Mouse (Mus musculus) liver, embryonic 11.5 days (tissue): Measurements from ENCODE around the gene Ccdc3. TPM values are rescaled to one million over a fixed set of nuclear protein-coding genes. Genes with fewer than 3 reads are reported as not detected.
"Not testable (repeated sequence)": the region's sequence is repeated elsewhere in the genome, so short reads cannot be mapped to it uniquely, and the experiment has no call there.

Source experiments
- ATAC-seq: fragments of 200-750 bp; cut with Nextera tagmentation; replicated peaks from 2 replicates; pipeline ENCODE4 v1.8.0; 2017; ENCODE audit warnings: moderate number of reproducible peaks, mild to moderate bottlenecking, moderate TSS enrichment, moderate library complexity; ENCODE audit not compliant: low FRiP score
- DNase-seq: peaks from one replicate; pipeline ENCODE4 v3.0.0-alpha.2; 2017; ENCODE audit warnings: low spot score
- H3K27ac ChIP-seq: fragments of 300-500 bp; sonication (generic); 2 replicates; pipeline ENCODE4 v1.5.1; 2014; ENCODE audit warnings: mild to moderate bottlenecking, low read depth, low read length, control low read depth
- H3K27me3 ChIP-seq: fragments of 300-500 bp; sonication (generic); replicated peaks from 2 replicates; pipeline ENCODE4 v1.6.1; 2014; ENCODE audit warnings: low read length, mixed read lengths; ENCODE audit not compliant: control insufficient read depth, insufficient read depth
- H3K36me3 ChIP-seq: fragments of 300-500 bp; sonication (generic); 2 replicates; pipeline ENCODE4 v1.6.1; 2014; ENCODE audit warnings: mild to moderate bottlenecking, low read length, moderate library complexity, mixed read lengths; ENCODE audit not compliant: control insufficient read depth, insufficient read depth
- H3K4me1 ChIP-seq: fragments of 300-500 bp; sonication (generic); replicated peaks from 2 replicates; pipeline ENCODE4 v1.6.1; 2014; ENCODE audit warnings: low read length, mixed read lengths; ENCODE audit not compliant: control insufficient read depth, insufficient read depth
- H3K4me2 ChIP-seq: fragments of 300-500 bp; sonication (generic); 2 replicates; pipeline ENCODE4 v1.6.1; 2014; ENCODE audit warnings: mild to moderate bottlenecking, control low read depth, moderate library complexity
- H3K4me3 ChIP-seq: fragments of 300-500 bp; sonication (generic); 2 replicates; pipeline ENCODE4 v1.5.1; 2014; ENCODE audit warnings: low read depth, low read length, control low read depth
- H3K9ac ChIP-seq: fragments of 300-500 bp; sonication (generic); 2 replicates; pipeline ENCODE4 v1.6.1; 2014; ENCODE audit warnings: low read depth, low read length, control low read depth
- H3K9me3 ChIP-seq: fragments of 300-500 bp; sonication (generic); 2 replicates; pipeline ENCODE4 v1.6.1; 2016; ENCODE audit warnings: low read length, inconsistent platforms, mixed read lengths; ENCODE audit not compliant: control insufficient read depth
- WGBS: fragments of 180-500 bp; shearing (Covaris S2); extraction: QIAGEN DNeasy Blood & Tissue Kit; methylation state at CpG from one replicate; pipeline ENCODE4 v1.1.7; 2014; 5-methylcytosine and 5-hydroxymethylcytosine counted together
- polyA plus RNA-seq: library from polyadenylated mRNA; unstranded; fragments of >200 nt; fragmentation: Nextera tagmentation; extraction: Ambion mirVana; gene quantifications from 2 replicates; pipeline ENCODE4 v1.2.1, GENCODE M21; 2014

Gene Ccdc3
- polyA plus RNA-seq, 1 experiment from 2014 or later: 22.5 TPM

- Histone ChIP-seq H3K27me3 (no peaks in the 10 kb centered on the region), H3K4me2 (no peak overlapping the region), H3K4me1 (no peaks in the 10 kb centered on the region), H3K9ac (no peak overlapping the region), H3K27ac (no peak overlapping the region), H3K4me3 (no peak overlapping the region), H3K36me3 (no peaks in the 10 kb centered on the region), H3K9me3 (no peaks in the 10 kb centered on the region)
- no peak for ATAC-seq
- WGBS: 75% methylated on average over 6 of the region's 6 CpGs
- no peak for DNase-seq
Measured at GRCm38 (mm10) chr2:5241469-5241897, 103.9 kb downstream of the Ccdc3 start.

- H3K9me3 ChIP-seq, H3K4me3 ChIP-seq, DNase-seq, H3K36me3 ChIP-seq, H3K27ac ChIP-seq, H3K27me3 ChIP-seq, H3K4me2 ChIP-seq, ATAC-seq, H3K9ac ChIP-seq, H3K4me1 ChIP-seq: not testable (repeated sequence)
- 85% methylated on average over 6 of the region's 6 CpGs for WGBS
Measured at GRCm38 (mm10) chr2:5249199-5249598, 111.6 kb downstream of the Ccdc3 start.

- Histone ChIP-seq H3K9ac (no peak overlapping the region), H3K4me2 (no peak overlapping the region), H3K27me3 (no peaks in the 10 kb centered on the region), H3K27ac (no peak overlapping the region), H3K9me3 (no peaks in the 10 kb centered on the region; the same call in 1 of the 2 replicates), H3K4me3 (no peak overlapping the region), H3K36me3 (no peaks in the 10 kb centered on the region), H3K4me1 (no peaks in the 10 kb centered on the region)
- DNase-seq (no peak), ATAC-seq (no peak)
- 55% methylated on average over 12 of the region's 12 CpGs for WGBS
Measured at GRCm38 (mm10) chr2:5249969-5250368, 112.4 kb downstream of the Ccdc3 start.

- Histone ChIP-seq H3K9me3 (no peaks in the 10 kb centered on the region), H3K9ac (no peak overlapping the region), H3K27me3 (no peaks in the 10 kb centered on the region), H3K4me1 (no peaks in the 10 kb centered on the region), H3K4me2 (no peak overlapping the region), H3K36me3 (no peaks in the 10 kb centered on the region), H3K27ac (no peak overlapping the region), H3K4me3 (no peak overlapping the region)
- 83% methylated on average over 3 of the region's 3 CpGs for WGBS
- ATAC-seq: no peak
- DNase-seq: no peak
Measured at GRCm38 (mm10) chr2:5258250-5258649, 120.7 kb downstream of the Ccdc3 start.

GRCm38 (mm10) chr2:5262279-5262678, 124.7 kb downstream of the Ccdc3 start:
- Histone ChIP-seq H3K27ac (no peak overlapping the region), H3K4me1 (no peaks in the 10 kb centered on the region), H3K4me3 (no peak overlapping the region), H3K27me3 (no peaks in the 10 kb centered on the region), H3K9ac (no peak overlapping the region), H3K9me3 (no peaks in the 10 kb centered on the region), H3K4me2 (no peak overlapping the region), H3K36me3 (no peaks in the 10 kb centered on the region)
- ATAC-seq: no peak
- no peak for DNase-seq
- 86% methylated on average over 2 of the region's 2 CpGs for WGBS

- ATAC-seq (no peak), DNase-seq (no peak)
- Histone ChIP-seq H3K27me3 (no peaks in the 10 kb centered on the region), H3K27ac (no peak overlapping the region), H3K36me3 (no peaks in the 10 kb centered on the region), H3K4me3 (no peak overlapping the region), H3K9me3 (no peaks in the 10 kb centered on the region), H3K4me1 (no peaks in the 10 kb centered on the region), H3K9ac (no peak overlapping the region), H3K4me2 (no peak overlapping the region)
- WGBS: 83% methylated on average over 2 of the region's 2 CpGs
Measured at GRCm38 (mm10) chr2:5267980-5268379, 130.4 kb downstream of the Ccdc3 start.

Other genes with a start within 250 kb of the Ccdc3 start
- 42.1 and 45.1 TPM in 2 replicates for gene Phyh, start 218.8 kb upstream of the Ccdc3 start, polyA plus RNA-seq
- not detected in 2 replicates for gene Ucma, start 161.7 kb upstream of the Ccdc3 start, polyA plus RNA-seq
- gene Mcm10, start 125.0 kb upstream of the Ccdc3 start, polyA plus RNA-seq: 77.2 and 84.4 TPM in 2 replicates
- gene Optn, start 73.7 kb upstream of the Ccdc3 start, polyA plus RNA-seq: 18.7 and 21.8 TPM in 2 replicates